Mouse (Mus musculus): Measurements from ENCODE around the gene Ncbp3.

DNA sequence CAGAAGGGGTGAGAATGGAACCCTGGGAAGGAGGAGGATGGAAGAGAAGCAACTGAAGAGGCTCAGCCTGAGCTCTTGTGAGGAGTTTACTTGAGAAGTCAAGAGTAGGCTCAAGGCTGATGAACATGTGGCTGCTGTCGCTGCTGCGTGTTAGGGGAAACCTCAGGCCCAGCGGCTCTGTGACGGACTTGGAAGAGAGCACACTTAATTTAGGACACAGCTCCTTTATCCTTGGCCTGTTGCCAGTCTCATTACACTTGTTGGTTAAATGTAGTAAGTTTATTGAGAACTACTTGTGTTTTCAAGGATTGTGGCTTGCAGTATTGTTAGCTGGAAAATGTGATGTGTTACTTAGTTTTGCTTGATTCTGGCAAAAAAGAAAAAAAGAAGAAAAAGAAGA lies 29.1 kb downstream of the Ncbp3 start:
- TF ChIP-seq ZNF384 (IDR thresholded peaks at IDR 0.05; ENCODE audit: low read depth, low read length) (no peak), ZC3H11A (IDR thresholded peaks at IDR 0.05; ENCODE audit: borderline replicate concordance, low read depth, low read length) (no peak)

All from ES-E14 (cell line).